Mouse (Mus musculus) liver, embryonic 14.5 days (tissue): ENCODE measurements at regions not wholly inside any gene's neighbourhood (a gene's known extent, or its start where the extent isn't known, plus 50 kb on each side); places are given as distances from the start of the nearest gene placed in this dataset.

Source experiments
- CTCF ChIP-seq: IDR thresholded peaks from 2 replicates; pipeline ENCODE4 v1.5.1; 2016; ENCODE audit warnings: antibody characterized with exemption, low read depth, control low read depth
- EP300 ChIP-seq: IDR thresholded peaks from 2 replicates; pipeline ENCODE4 v1.6.1; 2016; ENCODE audit warnings: antibody characterized with exemption, low read depth

GRCm38 (mm10) chr4:55774571-55774970 is 242.3 kb upstream of the Klf4 start:
- TF ChIP-seq CTCF (no peak), EP300 (no peak)
